Mouse (Mus musculus) cortical plate, adult 2 months (tissue): Measurements from ENCODE around the gene Rnf38.

Experiments
- CTCF ChIP-seq: fragments of 200-500 bp; IDR thresholded peaks from 2 replicates; pipeline ENCODE4 v1.5.1; 2011; ENCODE audit warnings: mild to moderate bottlenecking, control low read depth, low read length; ENCODE audit not compliant: insufficient read depth; ENCODE audit errors: extremely low read depth
- POLR2A ChIP-seq: fragments of 200-500 bp; IDR thresholded peaks from 2 replicates; pipeline ENCODE4 v1.6.1; 2011; ENCODE audit warnings: mild to moderate bottlenecking, low read length, control low read depth; ENCODE audit not compliant: insufficient read depth; ENCODE audit errors: extremely low read depth

GRCm38 (mm10) chr4:44199968-44200367, 33.6 kb downstream of the Rnf38 start:
- TF ChIP-seq CTCF = peak; percentile 44; the same call in 1 of the 2 replicates
- no peak for TF ChIP-seq POLR2A
